Mouse (Mus musculus) cerebellum, postnatal 4 days (tissue): Measurements from ENCODE around the gene Sipa1.
A peak's percentile ranks its signal among the peaks of the same experiment; 100 is the strongest.

Source experiments
- DNase-seq, 2 experiments: peaks; one replicate each; pipeline ENCODE4 v3.0.0; 2022; ENCODE audit warnings: low spot score in 2 of 2, mixed read lengths in 1 of 2

Sipa1 gene

DNA sequence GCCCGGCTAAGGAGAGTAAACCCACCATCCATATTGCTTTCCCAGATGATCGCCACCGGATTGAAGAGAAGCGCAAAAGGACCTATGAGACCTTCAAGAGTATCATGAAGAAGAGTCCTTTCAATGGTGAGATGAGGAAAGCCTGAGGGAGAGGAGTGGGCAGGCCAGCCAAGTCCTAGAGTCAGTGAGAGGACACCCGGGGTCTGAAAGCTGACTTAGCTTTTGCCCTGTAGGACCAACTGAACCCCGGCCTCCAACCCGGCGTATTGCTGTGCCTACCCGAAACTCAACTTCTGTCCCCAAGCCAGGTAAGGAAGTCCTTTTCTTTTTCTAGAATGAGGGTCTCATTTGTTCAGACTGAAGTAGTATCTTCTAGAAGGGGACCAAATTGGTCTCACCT lies 18.2 kb downstream of the Sipa1 start:
- DNase-seq = no peak

DNA sequence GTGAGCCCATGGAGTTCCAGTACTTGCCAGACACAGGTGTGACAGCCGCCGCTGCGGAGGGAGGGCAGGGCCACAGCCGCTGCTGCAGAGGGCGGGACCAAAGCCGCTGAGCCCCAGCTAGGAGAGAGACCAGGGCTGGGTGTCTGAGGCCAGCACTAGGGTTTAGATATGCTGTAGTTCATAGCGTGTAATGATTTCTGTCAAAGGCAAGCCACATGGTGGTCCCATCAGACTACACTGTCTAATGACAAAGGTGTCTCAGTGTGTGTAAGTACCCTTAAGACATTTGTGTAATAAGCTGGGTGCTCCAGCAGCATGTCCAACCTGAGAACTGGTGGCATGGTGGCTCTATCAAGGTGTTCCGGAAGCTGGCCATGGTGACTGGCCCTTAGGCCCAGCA lies 21.9 kb downstream of the Sipa1 start:
- DNase-seq = no peak

DNA sequence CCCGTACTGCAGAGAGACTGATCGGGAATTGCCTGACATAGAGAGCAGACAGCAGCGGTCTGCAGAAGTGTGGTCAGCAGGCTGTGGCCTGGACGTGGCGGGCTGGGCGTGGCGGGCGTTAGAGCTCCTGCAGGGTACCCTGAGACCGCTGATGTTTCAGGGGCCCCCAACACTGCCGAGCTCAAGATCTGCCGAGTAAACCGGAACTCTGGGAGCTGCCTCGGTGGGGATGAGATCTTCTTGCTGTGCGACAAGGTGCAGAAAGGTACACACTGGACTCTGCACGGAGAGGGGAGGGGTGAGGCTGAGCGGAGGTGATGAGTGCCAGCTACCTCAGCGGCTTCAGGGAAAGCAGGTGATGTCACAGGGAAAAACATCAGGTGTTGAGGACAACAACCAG lies 22.5 kb downstream of the Sipa1 start:
- DNase-seq = no peak

DNA sequence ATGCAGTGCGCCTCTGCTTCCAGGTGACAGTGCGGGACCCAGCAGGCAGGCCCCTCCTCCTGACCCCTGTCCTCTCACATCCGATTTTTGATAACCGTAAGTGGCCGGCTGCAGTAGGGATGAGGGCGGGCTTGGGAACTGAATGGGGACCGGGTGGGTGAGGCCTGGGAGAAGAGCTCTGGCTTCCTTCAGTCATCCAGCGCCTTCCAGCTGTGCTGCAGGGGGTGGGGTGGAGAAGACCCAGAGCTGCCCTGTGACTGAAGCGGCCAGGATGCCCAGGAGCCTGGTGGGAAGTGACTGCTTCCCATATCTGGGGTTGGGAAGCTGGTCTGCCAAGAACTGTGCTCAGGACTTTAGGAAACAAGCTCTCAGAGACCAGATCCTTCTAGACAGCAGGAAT lies 23.2 kb downstream of the Sipa1 start:
- DNase-seq = no peak

DNA sequence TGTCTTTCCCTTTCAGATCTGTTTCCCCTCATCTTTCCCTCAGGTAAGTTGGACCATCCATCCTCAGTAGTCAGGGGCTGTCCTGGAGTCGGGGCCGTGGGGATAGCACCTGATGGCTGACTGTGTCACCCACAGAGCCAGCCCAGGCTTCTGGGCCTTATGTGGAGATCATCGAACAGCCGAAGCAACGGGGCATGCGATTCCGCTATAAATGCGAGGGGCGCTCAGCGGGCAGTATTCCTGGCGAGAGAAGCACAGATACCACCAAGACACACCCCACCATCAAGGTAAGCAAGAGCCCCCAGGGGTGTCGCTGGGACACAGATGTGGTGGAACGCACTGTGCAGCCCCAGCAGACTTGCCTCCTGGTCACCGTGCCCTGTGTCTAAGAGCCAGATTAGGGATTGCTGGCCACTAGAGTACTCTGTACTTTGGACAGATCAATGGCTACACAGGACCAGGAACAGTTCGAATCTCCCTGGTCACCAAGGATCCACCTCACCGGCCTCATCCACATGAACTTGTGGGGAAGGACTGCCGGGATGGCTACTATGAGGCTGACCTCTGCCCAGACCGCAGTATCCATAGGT lies 25.0 kb downstream of the Sipa1 start:
- DNase-seq = no peak

DNA sequence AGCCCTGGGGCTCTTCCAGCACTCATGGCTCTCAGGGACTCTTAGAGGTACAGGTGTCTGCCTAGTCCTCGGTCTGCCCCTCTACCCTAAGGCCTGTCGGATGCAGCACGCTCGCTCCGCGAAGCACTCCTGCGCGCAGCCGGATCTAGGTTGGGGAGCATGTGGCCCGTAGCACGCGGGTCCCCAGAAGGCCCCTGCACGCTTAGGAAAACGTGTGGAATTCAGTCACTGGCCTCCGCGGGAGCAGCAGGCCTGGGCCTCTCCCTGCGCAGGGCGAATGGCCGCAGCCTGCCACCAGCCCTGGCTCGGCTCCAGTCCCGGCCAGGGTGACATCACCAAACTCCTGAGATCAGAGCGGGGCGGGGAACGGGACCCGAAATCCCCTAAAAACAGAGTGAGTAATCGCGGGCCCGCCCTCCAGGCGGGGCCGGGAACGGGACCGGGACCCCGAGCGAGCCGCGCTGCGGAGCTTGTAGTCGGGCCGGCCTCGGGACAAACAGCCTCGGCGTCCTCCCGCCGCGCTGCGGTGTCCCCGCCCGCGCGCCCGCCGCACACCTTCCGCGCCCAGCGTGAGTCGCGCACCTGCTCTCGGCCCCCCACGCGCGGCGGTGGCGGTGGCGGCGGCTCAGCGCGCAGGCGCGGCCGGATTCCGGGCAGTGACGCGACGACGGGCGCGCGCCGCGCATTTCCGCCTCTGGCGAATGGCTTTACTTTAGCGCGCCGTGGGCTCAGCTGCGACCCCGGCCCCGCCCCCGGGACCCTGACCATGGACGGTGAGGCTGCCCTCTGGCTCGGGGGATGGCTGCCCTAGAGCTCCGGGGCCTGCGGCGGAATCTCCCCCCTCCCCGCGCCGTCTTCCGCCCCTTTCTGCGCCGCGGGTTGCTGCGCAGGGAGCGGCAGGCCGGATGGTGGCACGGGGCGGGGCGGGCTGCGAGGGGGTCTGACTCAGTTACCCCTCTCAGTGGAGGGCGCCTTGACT lies 26.1 kb downstream of the Sipa1 start, which contains the start of gene Rela:
Rela (plus strand) TSS at position 415 of the 979 bp plus-strand sequence.
- peak; percentile 67 to 89 for DNase-seq

DNA sequence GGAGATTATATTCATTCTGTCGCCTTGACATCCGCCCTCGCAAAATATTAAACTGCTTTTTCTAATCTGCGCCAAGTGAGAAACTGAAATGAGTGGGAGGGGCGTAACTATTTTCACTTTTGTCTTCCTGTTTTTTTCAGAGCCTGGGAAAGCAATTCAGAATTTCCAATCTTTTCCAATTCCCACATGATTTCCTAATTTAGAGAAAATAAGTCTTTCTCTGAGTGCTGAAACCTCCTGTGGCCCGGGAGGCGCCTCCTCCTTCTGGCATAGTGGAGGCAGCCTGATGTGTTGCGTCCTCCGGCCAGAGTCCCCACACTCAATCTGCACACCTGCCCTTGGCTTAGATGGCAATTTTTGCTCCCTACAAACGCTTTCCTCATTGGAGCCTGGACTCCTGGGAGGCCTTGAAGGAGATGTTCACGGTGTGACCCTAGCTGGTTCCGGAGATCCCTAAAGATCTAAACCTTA lies 26.9 kb downstream of the Sipa1 start:
- DNase-seq = no peak

DNA sequence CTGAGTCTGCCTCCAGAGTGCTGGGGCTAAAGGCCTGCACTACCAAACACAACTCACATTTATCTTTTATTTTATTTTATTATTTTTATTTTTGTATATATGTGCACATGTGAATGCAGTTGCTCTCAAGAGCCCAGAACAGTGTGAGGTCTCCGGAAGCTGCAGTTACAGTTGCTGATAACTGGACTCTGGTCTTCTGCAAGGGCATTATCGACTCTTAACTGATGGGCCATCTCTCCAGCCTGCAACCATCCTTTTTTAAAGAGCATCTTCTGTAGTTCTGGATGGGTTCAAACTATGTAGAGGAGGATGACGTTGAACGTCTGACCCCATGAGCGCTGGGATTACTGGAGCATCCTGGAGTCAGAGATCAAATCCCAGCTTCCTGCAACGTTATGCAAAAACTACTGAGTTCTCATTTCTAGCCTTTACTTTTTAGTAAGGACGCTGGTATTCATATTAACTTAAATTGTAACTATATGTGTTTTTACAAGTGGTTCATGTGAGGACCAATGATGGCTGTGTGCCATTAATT lies 27.4 kb downstream of the Sipa1 start:
- no peak for DNase-seq

DNA sequence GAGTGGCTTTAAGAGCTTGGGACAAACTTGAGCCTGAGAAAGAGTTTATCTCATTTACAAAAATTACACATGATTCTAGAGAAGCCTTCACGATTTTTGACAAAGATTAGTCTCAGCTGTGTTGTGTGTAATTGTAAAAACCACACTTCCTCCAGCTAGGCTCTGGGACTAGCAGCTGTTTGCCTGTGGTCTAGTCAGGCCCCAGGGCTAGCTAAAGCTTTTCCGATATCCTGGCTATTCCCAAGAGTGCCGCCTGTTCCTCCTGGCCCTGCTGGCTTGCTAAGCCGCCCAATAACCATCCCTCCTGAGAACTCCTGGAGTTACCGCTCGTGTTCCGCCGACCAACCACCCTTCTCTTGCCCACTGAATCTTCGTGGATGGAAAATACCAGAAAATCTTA lies 31.4 kb downstream of the Sipa1 start:
- DNase-seq = no peak

DNA sequence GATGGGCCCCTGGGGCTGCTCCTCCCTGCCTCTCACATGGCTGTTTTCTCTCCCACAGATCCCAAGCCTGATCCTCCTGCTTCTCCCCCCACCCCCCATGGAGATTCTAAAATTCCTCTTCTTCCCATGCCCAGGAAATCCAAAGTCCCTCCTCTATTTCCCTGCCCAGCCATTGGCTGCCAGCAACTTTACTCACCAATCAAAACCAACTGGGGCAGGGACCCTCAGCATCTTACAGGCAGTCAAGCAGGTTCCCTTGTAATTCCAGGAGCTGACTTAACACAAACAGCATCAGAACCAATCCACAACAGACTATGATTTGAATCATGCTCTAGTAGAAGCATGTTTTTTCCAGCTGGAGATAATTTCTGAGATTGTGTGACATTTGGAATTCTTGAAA lies 33.6 kb downstream of the Sipa1 start:
- DNase-seq = no peak

DNA sequence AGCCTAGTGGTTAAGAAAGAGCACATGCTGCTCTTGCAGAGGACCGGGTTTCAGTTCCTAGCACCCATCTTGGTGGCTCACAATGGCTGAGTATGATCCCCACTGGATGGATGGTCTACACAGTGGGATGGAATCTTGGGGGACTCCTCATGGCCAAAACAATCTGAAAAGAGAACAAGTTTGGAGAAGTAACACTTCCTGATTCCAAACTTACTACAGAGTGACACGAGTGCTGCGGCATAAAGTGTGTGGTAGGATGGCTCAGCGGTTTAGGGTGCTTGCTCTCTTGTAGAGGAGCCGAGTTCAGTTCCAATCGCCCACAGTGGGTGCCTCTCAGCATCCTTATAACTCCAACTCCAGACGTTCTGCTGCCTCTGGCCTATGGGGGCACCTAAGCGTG lies 38.2 kb downstream of the Sipa1 start:
- no peak for DNase-seq

DNA sequence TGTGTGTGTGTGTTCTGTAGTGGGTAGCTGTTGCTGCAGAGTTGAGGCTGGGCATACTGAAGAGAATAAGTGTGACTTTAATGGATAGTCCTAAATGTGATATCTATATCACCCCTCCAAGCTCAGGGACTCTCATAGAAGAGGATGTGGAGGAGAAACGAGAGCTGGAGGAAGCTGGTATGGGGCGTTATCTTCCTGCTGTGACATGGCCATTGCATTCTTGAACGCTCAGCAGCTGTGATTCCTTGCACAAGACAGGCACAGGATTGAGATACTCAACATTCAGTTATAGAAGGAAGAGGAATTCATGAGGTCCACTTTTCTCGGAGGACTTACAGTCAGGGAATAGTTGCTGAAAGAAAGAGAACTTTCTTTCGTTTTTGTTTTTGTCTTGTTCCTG lies 41.6 kb downstream of the Sipa1 start:
- DNase-seq = no peak

DNA sequence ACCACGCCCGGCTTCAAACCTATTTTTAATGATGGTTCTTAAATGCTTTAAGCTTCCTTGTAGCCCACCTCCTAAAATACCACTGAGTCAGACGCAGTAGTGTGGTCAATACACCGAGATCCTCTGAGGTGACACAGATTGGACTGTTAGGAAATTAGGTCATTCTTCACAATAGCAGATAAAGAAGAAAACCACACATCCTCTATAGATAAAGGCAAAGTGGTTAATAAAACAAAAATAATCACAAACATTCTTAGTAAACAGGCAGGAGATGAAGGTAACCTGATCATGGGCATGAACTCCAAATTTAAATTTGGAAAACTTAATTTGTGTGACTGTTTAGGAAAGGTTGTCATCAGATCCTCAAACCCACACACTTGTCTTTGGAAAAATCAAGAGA lies 43.5 kb downstream of the Sipa1 start:
- DNase-seq = no peak

DNA sequence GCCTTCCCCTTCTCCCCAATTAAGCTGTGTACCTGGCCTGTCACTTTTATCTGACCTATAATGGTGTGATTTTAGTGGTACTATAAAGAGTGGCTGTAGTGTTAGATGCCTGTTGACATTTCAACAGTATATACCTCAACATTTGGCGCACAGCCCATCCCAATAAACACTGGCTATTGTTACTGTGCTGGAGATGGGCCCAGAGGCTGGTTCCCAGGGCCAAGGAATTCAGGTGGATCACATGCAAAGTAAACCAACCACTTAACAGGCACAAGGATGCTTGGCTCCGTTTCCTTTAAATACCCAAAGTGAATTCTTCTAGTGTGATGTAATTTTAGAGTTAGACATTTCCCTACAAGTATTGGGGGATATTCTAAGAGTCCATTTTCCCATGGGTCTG lies 48.6 kb downstream of the Sipa1 start:
- DNase-seq = no peak

DNA sequence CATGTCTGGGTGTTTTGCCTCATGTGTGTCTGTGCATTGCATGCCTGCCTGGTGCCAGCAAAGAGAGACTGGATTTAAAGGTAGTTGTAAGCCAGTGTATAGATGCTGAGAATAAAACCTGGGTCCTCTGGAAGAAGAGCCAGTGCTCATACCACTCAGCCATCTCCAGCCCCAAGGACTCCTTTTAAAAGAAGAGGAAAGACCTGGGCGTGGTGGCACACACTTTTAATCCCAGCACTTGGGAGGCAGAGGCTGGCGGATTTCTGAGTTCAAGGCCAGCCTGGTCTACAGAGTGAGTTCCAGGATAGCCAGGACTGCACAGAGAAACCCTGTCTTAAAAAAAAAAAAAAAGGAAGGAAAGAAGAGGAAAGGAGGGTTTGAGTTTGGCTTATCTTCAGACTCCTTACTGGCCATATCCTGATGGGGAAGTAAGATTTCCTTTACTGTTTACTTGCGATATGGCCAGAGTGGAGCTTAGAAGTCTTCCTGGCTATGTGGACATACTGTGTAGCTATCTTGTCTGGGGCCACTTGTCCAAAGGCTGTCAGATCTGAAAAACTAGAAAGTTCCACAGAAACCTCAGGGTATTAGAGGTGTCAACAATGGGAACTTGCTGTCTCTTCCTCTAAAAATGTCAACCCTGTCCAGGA lies 50.6 kb downstream of the Sipa1 start:
- no peak for DNase-seq

DNA sequence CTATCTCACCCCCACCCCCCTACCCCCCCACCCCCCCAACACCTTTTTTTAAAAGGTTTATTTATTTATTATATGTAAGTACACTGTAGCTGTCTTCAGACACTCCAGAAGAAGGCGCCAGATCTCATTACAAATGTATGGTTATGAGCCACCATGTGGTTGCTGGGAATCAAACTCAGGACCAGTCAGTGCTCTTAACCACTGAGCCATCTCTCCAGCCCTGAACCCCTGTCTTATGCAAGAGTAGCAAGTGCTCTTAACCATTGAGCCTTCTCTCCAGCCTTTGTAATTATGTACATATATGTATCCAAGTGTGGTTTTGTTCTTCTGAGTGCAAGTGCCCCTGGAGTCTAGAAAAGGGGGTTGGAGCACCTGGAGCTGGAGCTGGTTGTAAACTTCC lies 51.5 kb downstream of the Sipa1 start:
- no peak for DNase-seq

DNA sequence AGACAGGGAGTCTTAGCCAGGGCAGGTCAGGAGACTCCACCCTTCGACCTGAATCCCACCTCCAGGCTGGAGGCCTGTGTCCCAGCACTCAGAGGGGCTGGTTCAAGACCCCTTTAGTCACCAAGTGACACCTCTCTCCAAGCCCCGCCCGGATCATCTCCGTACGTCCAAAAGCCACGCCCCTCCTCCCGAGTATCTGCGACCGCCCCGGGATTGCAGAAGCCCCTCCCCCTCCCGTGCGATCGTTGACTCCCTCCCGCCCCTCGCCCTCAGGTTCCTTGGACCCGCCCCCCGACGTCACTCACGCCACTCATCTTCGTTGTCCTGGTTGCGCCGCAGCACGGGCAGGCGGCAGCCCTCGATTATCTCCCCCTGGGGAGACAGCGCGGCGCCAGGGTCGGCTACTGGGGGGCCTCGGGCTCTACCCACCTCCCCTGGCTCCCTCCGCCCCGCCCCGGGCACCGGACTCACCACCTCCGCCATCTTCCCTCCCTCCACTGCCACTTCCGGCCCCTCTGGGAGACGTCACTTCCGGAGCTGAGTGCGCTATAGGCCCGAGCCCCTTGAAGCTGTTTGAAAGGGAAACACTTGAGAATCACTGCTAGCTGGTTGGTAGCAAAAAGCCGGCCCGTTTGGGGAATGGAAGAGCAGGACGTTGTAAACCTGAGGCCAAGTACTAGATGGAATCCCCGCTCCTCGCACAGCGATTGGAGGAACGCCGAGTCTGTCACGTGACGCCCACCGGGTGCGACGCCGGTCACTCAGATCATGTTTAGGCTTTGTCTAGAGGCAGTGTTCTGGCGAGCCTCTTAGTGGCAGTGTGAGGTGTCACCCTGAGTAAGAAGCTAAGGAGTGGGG lies 53.7 kb downstream of the Sipa1 start, which contains the start of gene Kat5:
Kat5 (minus strand) TSS at position 691 of the 858 bp plus-strand sequence.
- DNase-seq = peak; percentile 76 to 91

DNA sequence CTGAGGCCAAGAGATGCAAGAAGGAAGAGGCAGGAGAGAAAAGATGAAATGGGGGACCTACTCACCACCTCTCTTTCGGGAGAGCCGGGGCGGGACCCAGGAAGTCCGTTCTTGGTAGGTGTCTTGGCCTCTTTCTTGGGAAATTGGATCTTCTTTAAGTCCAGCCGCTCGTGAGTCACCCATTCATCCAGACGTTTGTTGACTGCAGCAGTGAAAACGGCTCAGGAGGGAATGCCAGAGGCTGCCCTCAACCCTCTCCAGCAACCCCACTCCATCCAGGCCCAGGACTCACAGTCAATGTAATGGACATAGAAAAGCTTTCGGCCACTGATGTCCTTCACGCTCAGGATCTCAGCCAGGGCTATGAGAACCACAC lies 54.3 kb downstream of the Sipa1 start:
- no peak for DNase-seq

DNA sequence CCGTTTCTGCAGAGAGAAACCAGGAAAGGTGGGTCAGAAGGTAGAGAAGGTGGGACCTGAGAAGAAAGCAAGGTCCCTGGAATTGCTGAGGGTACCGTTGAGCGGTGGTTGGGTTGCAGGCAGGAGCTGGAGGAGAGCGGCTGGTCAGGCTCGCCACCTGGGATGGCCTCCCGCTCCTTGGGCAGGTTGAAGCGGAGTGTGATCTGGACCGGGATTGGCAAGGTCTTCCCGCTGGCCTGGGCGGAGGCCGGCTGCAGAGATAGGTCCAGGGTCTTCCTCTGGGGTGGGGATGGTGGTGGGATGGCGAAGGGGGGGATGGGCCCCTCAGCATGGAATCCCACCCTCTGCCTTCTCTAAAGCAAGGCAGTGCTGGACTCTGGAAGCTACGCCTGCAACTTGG lies 54.8 kb downstream of the Sipa1 start:
- no peak for DNase-seq

DNA sequence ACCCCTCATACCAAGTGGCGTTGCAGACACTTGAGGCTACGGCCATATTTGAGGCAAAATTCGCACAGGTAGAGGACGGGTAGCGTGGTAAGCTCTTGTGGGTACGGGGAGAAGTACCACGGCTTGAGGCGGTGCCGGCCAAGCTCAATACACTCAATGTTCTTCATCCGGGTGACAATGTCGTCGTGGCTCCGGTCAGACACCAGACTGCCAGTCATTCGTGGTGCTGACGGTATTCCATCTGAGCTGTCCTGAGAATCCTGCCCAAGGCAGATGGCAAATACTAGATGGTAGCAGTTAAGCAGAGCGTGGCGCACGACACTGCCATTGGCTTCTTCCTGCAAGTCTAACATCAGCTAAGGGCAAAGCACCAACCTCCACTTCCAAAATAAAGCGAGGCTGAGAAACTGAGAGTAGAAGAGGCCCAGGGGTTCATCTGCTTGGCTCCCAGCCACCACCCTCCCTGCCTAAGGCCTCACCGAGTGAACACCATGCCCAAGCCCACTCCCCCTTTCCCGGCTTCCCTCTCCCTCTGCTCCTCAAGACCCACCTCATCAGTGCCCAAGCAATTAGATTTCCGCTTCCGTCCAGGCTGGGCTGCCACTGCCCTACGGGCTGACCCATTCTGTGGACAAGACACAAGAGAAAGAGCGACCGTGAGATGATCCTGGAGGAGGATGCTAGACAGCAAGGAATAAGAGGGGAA lies 55.6 kb downstream of the Sipa1 start:
- DNase-seq = no peak

DNA sequence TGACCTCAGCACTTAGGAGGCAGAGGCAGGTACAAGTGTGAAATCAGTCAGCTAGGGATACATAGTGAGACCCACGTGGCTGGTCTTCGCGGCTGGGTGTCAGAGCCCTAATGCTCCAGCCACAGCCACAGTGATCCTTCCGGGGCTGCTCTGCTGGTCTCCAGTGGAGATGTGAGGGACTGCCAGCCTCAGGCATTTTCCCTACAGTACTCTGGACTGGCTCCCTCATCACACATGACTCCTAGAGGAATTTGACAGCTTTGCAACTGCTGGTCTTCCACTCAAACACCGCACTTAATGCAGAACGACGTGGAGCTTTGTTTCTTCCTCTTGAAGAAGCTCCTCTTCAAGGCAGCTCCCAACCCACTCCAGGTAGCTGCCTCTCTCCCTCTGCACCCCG lies 57.3 kb downstream of the Sipa1 start:
- no peak for DNase-seq
